Mouse (Mus musculus): ENCODE data around the gene Afg3l1.
"Not testable (repeated sequence)": the region's sequence is repeated elsewhere in the genome, so short reads cannot be mapped to it uniquely, and the experiment has no call there.

GRCm38 (mm10) chr8:123537641-123538040, 59.9 kb downstream of the Afg3l1 start:
- TF ChIP-seq CTCF (IDR thresholded peaks at IDR 0.05; ENCODE audit: low read depth, low read length); POLR2A (IDR thresholded peaks at IDR 0.05; ENCODE audit: extremely low read depth, insufficient read depth, low read length): not testable (repeated sequence)

All from liver, adult 2 months (tissue).